Mouse (Mus musculus) thymus, adult 2 months (tissue): ENCODE data around the gene Mroh7. TPM values are rescaled to one million over a fixed set of nuclear protein-coding genes. Genes with fewer than 3 reads are reported as not detected.
"Not testable (repeated sequence)": the region's sequence is repeated elsewhere in the genome, so short reads cannot be mapped to it uniquely, and the experiment has no call there.

Experiments used
- DNase-seq: peaks from one replicate; pipeline ENCODE4 v3.0.0; 2021
- H3K27ac ChIP-seq: fragments of 200-500 bp; 2 replicates; pipeline ENCODE4 v1.5.1; 2012; ENCODE audit warnings: low read length, control low read depth; ENCODE audit not compliant: control insufficient read depth, insufficient read depth
- H3K27me3 ChIP-seq: fragments of 200-500 bp; 2 replicates; pipeline ENCODE4 v1.6.1; 2012; ENCODE audit warnings: mild to moderate bottlenecking, low read length, moderate library complexity, mixed read lengths; ENCODE audit not compliant: control insufficient read depth, insufficient read depth
- H3K36me3 ChIP-seq: fragments of 200-500 bp; 2 replicates; pipeline ENCODE4 v1.6.1; 2012; ENCODE audit warnings: mild to moderate bottlenecking, low read length, moderate library complexity; ENCODE audit not compliant: control insufficient read depth, insufficient read depth
- H3K4me1 ChIP-seq: fragments of 200-500 bp; replicated peaks from 2 replicates; pipeline ENCODE4 v1.6.1; 2012; ENCODE audit warnings: low read length; ENCODE audit not compliant: control insufficient read depth, insufficient read depth
- H3K4me3 ChIP-seq: fragments of 200-500 bp; 2 replicates; pipeline ENCODE4 v1.5.1; 2012; ENCODE audit warnings: mild to moderate bottlenecking, low read length, control low read depth, moderate library complexity; ENCODE audit not compliant: control insufficient read depth, insufficient read depth
- CTCF ChIP-seq: fragments of 200-500 bp; IDR thresholded peaks from 2 replicates; pipeline ENCODE4 v1.5.1; 2012; ENCODE audit warnings: mild to moderate bottlenecking, control low read depth, low read length, moderate library complexity, borderline replicate concordance; ENCODE audit not compliant: control insufficient read depth, poor library complexity, insufficient read depth; ENCODE audit errors: extremely low read depth
- POLR2A ChIP-seq: fragments of 200-500 bp; IDR thresholded peaks from 2 replicates; pipeline ENCODE4 v1.6.1; 2012; ENCODE audit warnings: mild to moderate bottlenecking, low read length, control low read depth, moderate library complexity; ENCODE audit not compliant: control insufficient read depth, poor library complexity, insufficient read depth; ENCODE audit errors: extremely low read depth
- WGBS: fragments of 180-500 bp; shearing (Covaris S2); methylation state at CpG from one replicate; pipeline ENCODE4 v1.1.7; 2018; 5-methylcytosine and 5-hydroxymethylcytosine counted together
- polyA plus RNA-seq: library from polyadenylated mRNA; depleted of rRNA; stranded (reverse); fragments of >200 nt; gene quantifications from 2 replicates; pipeline ENCODE4 v1.2.3, GENCODE M21; 2012; rRNA removed

Mroh7 gene
- 0.22 and 0.27 TPM in 2 replicates for polyA plus RNA-seq

GRCm38 (mm10) chr4:106730814-106731213, at the start of gene Mroh7:
Mroh7 (minus strand) TSS chr4:106730925.
- WGBS = 74% methylated on average over 7 of the region's 7 CpGs

GRCm38 (mm10) chr4:106780045-106780444, 49.3 kb upstream of the Mroh7 start:
- no peak for DNase-seq
- 100% methylated on average over 3 of the region's 3 CpGs for WGBS
- no peaks in the 10 kb centered on the region for H3K27me3 ChIP-seq
- H3K27ac ChIP-seq = no peak overlapping the region
- TF ChIP-seq POLR2A (no peak), CTCF (no peak)
- H3K36me3 ChIP-seq = no peaks in the 10 kb centered on the region
- no peak overlapping the region for H3K4me3 ChIP-seq
- H3K4me1 ChIP-seq = no peaks in the 10 kb centered on the region

More at GRCm38 (mm10) chr4:106730814-106731213, at the start of gene Mroh7:
- Histone ChIP-seq H3K27me3 (no peaks in the 10 kb centered on the region), H3K27ac (no peak within 1 kb of the TSS), H3K36me3 (no peaks in the 10 kb centered on the region), H3K4me1 (no peaks in the 10 kb centered on the region), H3K4me3 (no peak within 1 kb of the TSS)
- TF ChIP-seq CTCF = no peak
- TF ChIP-seq POLR2A = no peak
- DNase-seq = no peak

- H3K4me3 ChIP-seq = no peak overlapping the region
- 94% methylated on average over 5 of the region's 5 CpGs for WGBS
- H3K27ac ChIP-seq = no peak overlapping the region
- H3K36me3 ChIP-seq = no peaks in the 10 kb centered on the region
- no peaks in the 10 kb centered on the region for H3K27me3 ChIP-seq
- TF ChIP-seq POLR2A (no peak), CTCF (no peak)
- no peak for DNase-seq
- no peaks in the 10 kb centered on the region for H3K4me1 ChIP-seq
Measured at GRCm38 (mm10) chr4:106778116-106778788, 47.5 kb upstream of the Mroh7 start.

GRCm38 (mm10) chr4:106776998-106777397, 46.3 kb upstream of the Mroh7 start:
- Histone ChIP-seq H3K4me1 (no peaks in the 10 kb centered on the region), H3K27ac (no peak overlapping the region), H3K4me3 (no peak overlapping the region), H3K27me3 (no peaks in the 10 kb centered on the region), H3K36me3 (no peaks in the 10 kb centered on the region)
- DNase-seq = no peak
- WGBS = 67% methylated on average over 3 of the region's 3 CpGs
- TF ChIP-seq POLR2A (no peak), CTCF (no peak)

GRCm38 (mm10) chr4:106775767-106776166, 45.0 kb upstream of the Mroh7 start:
- not testable (repeated sequence) for H3K4me1 ChIP-seq, H3K27me3 ChIP-seq, H3K27ac ChIP-seq, H3K4me3 ChIP-seq, H3K36me3 ChIP-seq, DNase-seq
- WGBS = 98% methylated on average over 6 of the region's 6 CpGs

- WGBS = 97% methylated on average over 1 of the region's 1 CpGs
Measured at GRCm38 (mm10) chr4:106772558-106772957, 41.8 kb upstream of the Mroh7 start.

GRCm38 (mm10) chr4:106769306-106769705, 38.6 kb upstream of the Mroh7 start:
- DNase-seq = no peak
- no peak overlapping the region for H3K27ac ChIP-seq
- H3K4me3 ChIP-seq = no peak overlapping the region
- no peaks in the 10 kb centered on the region for H3K4me1 ChIP-seq
- WGBS = 95% methylated on average over 2 of the region's 2 CpGs
- H3K27me3 ChIP-seq = no peaks in the 10 kb centered on the region
- TF ChIP-seq POLR2A (no peak), CTCF (no peak)
- no peaks in the 10 kb centered on the region for H3K36me3 ChIP-seq

More at GRCm38 (mm10) chr4:106772558-106772957, 41.8 kb upstream of the Mroh7 start:
- H3K36me3 ChIP-seq = no peaks in the 10 kb centered on the region
- no peaks in the 10 kb centered on the region for H3K4me1 ChIP-seq
- no peak for DNase-seq
- no peak for TF ChIP-seq POLR2A
- no peak for TF ChIP-seq CTCF
- no peak overlapping the region for H3K27ac ChIP-seq
- no peak overlapping the region for H3K4me3 ChIP-seq
- H3K27me3 ChIP-seq = no peaks in the 10 kb centered on the region
